Mouse (Mus musculus) kidney, postnatal 4 days (tissue): ENCODE results near the gene Tcf7l2.
A peak's percentile ranks its signal among the peaks of the same experiment; 100 is the strongest.

Source experiments
- DNase-seq, 2 experiments: peaks; one replicate each; pipeline ENCODE4 v3.0.0; 2021; ENCODE audit warnings: mixed read lengths in 2 of 2

Gene Tcf7l2

DNA sequence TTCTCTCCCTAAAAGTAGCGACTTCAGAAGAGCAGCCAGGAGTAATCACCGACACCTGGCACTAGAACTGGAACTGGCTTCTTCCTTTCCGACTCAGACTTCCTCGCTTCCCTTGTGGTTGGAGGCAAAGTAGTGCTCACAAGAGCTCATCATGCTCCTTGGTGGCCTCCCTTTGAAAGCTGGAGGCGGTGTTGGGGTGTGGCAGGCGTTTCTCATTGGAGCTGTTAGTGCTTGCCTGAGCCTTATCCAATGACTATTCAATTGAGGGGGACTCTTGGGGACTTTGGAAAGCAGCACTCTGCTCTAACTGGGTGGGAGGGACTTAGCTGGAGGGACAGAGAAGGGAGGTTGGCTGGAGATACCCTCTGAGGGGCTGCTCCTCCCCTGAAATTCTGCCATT, 9.1 kb upstream of the Tcf7l2 start:
- no peak for DNase-seq

DNA sequence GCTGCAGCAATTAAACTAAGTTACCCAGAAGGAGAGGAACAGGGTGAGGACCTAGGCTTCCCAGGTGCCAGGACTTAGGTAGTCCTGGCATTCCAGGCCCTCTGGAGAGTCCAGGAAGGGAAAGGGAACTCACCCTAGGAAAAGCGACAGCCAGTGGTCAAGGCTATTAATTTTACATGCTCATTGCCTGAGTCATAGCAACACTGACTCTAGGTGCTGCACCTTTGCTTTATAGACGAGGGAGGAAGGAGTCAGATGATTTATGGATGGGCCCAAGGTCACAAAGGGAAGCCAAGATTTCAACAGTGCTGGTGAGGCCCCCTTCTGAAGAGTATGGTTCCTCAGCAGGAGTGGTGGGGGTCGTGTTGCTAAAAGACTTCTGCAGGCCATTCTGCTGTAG, 8.6 kb upstream of the Tcf7l2 start:
- DNase-seq: no peak

DNA sequence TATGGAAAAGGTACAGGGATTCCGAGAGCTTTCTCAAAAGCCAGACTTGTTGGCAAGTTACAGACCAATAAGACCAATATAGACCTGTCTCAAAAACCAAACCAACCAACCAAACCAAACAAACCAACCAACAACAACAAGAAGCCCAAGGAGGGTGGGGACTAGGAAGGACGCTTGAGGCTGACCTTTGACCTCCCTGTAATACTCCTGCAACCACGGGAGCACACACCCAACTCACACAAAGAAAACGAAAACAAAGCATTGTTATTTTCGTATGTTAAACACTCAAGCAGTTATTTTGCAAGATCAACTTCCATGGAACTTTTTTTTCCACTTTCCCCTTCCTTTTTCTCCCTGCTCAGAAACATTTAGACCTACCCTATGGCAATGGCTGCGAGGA, 5.6 kb upstream of the Tcf7l2 start:
- DNase-seq: no peak

- DNase-seq: no peak
Observed at GRCm38 (mm10) chr19:55739713-55740112, 1.9 kb upstream of the Tcf7l2 start.

DNA sequence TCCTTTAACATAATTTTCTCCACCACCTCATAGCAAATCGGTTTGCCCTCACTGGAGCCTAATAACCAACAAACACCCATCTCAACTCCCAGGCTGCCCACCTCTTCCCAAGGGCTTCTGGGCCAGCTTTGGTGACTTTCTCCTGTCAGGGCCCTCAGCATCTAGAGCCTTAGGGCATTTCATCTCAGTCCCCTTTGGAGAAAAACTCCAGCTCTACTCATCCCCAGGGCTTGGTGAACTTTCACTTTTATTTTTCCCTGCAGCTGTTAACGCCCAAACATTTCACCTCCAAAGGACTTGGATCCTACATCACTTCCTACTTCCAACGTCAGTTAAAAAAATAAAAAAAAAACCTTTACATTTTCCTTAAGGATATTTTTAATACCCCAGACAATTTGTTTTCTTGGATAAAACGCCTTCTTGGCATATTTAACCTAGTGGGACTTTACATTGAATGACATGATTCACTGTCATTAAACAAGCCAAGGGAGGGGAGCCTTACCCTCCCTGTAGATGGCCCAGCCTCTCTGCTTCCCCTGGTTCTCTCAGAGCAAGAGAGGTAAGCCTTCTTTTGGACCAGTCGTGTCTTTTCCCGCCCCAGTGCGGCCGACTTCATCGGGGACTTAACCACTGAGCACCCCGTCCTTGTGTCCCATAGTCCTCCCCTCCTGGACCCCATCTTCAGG, 724 bp upstream of the Tcf7l2 start:
- no peak for DNase-seq

GRCm38 (mm10) chr19:55742386-55743000, 873 bp downstream of the Tcf7l2 start:
- DNase-seq: peak; percentile 68 to 78

- DNase-seq: peak; percentile 73 to 83
Observed at GRCm38 (mm10) chr19:55743001-55743556, 1.5 kb downstream of the Tcf7l2 start.

DNA sequence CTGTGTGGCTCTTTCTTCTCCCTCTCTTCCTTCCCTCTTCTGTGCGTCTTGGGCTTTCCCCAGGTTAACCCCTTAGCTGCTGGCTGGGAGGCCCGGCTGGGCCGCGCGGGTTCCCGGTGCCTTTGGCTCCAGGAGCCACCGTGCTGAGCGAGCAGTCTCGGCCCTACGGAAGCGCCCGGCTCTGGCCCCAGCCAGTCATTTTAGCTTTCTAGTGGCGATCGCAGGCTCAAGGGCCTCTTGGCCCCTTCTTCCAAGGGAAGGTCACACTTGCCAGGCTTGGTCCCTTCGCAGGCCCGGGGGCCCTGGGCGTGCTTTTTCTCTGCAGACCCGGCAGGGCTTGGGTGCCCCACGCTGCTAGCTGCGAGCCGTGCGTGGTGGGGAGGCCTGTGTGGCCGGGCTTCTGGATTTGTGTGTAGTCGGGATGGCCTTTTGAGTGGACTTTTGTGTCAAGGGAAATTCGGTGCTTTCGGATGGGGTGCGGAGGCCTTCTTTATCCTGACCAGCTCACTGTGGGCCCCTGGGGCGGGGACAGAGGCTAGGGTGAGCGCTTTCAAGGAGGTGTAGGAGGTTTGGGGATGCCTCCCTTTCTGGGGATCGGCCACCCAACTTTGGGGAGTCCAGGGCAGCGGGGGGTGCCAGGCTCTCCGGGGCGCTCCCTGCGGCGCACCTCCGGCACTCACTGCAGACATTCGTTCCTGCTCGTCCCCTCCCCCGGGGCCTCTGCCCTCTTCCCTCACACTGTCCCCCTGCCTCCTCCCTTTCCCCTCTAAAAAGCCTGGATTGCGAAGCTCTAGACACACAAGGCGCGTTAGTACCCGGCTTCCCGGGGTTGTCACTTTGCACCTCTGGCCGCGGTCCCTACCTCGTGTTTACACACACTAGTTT, 2.2 kb downstream of the Tcf7l2 start:
- peak; percentile 82 to 89 for DNase-seq

DNA sequence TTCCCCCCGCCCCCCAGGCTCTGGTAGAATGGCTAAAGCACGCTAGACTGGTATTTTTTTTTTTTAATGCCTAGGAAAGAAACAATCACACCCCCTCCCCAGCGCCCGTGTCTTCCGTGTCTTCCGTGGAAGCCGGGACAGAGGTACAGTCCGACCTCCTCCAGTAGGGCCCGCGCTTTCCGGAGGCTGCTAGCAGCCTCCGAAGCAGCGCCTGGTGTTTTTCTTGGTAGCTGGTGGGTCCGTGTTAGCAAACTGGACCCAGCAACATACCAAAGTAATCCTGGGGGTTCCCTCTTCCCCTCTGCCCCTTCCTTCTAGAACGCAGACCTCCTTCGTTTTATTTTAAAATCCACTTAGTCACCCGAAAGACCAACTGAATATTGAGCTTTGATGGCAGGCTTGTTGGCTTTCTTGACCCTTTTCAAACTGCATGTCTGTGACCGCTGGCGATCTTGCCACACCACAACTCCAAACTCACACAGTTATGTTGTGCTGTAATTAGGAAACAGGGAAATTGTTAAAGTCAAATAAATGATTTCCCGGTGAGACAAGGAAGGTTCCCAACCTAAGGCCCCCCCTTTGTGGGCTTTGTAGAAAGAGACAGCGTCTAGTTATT, 3.1 kb downstream of the Tcf7l2 start:
- peak; percentile 45 to 62 for DNase-seq

DNA sequence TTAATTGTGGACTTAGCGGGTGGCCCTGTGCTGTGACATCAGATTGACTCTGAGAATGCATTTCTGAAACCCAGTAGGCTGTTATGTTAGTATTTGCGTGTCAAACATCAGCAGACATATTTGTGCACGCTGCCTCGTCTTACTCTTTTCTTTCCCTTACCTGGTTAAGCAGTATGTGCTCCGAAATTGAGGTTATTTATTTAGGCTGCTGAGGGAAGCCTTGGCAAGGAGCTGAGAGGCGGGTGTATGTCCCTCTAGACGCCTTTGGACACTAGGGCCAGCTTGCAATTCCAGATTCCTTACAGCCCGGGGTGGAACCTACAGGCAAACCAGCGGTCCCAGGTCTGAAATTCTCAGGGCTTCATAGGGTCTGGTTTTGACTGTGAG, 3.6 kb downstream of the Tcf7l2 start:
- no peak for DNase-seq

DNA sequence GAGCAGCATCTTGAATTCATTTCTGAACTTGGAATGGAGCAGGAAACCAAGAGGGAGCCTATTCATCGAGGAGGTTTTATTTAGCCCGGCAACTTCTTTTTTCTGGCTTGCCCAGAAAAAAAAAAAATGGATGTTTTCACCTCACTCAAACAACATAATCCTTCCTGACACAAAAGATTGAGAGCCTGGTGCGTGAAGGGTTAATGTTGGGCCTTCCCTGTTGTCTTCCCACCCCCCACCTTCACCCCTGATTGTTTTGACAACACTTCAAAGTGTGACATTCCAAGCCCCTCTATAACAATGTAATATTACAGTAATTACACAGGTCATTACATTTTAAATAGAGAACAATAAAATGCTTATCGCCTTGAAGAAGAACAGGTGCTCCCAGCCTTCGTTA, 4.6 kb downstream of the Tcf7l2 start:
- DNase-seq: no peak

DNA sequence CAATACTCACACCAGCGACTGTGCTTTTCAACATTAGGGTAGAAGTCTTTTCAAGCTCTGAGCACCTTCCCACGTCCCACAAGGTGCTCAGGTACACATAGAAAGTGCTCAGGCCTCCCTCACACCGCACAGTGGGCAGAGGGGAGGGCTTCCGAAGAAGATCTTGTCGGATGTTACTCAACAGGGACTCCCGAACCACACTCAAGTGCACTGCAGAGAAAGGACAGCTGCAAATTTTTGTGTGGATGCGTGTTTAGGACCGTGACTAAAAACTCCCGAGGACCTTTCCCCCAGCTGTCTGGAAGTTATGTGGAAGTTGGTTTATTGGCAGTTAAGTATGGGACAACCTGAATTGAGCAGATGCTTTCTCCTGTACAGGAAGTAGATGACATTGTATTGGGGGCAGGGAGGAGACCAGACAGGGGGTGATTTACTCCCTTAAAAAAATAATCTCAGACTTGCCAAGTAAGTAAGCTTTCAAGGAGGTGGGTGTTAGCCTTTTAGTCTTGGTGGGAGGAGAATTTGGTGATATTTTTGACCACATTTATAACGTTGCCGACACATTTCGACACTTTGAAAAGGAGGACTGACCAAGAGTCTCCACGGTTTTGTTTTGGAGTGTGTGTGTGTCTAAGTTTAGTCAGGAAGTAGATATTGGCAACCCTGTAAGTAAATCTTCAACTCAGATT, 5.8 kb downstream of the Tcf7l2 start:
- no peak for DNase-seq

DNA sequence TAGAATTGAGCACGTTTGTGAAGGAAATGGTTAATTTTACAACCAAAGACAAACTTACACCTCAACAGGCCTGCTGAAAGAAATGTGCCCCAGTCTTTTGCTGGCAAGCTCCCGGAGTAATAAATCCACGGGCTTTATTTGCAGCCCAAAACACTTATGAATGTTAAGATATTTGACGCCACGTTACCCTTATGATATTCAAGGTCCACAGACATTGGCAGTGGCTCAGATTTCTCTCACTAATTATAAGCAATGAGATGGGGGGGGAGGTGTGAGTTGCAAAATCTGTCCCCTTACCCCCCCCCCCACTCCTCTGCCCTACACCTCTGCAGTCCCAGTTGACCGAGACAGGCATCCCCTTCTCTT, 6.3 kb downstream of the Tcf7l2 start:
- no peak for DNase-seq

- no peak for DNase-seq
Observed at GRCm38 (mm10) chr19:55748801-55749200, 7.2 kb downstream of the Tcf7l2 start.

- DNase-seq: no peak
Observed at GRCm38 (mm10) chr19:55749532-55749931, 7.9 kb downstream of the Tcf7l2 start.

DNA sequence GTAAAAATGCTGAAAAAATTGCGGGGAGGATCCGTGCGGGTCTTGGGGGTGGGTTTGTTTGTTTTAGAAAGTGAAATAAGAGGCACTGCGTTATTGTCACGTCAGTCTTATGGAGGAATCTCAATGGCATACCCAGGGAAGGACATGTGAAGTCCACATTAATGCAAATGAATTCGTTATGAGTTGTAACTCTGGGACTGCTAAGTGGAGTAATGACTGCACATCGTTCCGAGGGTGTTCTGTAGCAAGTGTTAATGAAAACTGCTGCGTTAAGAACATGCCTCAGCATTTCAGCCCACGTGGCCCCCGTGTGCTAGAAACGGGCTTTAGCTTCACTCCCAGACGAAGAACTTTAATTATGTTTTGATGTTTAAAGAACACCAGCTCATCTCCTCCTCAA, 8.4 kb downstream of the Tcf7l2 start:
- no peak for DNase-seq

DNA sequence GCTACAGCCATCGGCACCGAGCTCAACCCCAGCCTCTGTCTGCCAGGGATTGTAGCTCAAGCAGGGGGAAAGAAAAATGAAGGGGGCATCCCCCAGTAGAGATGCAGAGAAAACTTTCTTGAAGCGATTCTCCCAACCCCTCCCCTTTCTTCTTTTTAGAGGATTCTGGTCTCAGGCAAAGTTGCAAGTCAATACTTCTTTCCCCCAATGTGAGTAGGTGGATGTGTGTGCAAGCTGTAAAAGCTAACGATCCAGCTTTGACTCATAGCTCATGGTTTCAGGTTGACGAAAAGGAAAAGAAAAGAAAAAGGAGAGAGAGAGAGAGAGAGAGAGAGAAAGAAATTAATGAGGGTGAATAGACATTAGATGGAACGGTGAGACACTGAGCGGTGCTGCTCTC, 8.8 kb downstream of the Tcf7l2 start:
- DNase-seq: no peak

DNA sequence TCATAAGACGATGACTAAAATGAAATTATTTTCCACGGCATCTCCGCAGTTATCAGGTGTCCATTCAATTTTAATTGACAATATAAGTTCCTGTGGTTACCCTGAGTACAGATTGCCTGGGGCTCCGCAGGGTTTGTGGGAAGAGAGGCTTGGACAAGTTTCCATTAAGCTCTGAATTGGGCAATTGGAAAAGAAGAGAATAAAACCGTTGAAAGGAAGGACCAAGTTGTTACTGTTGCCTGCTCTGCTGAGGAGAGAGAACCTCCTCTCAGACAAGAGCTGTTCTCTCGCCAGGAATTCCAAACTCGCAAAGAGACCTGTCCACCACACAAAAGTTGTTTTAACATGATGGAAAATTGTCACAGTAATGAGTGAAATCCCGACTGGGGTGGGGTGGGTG, 11.2 kb downstream of the Tcf7l2 start:
- no peak for DNase-seq

DNA sequence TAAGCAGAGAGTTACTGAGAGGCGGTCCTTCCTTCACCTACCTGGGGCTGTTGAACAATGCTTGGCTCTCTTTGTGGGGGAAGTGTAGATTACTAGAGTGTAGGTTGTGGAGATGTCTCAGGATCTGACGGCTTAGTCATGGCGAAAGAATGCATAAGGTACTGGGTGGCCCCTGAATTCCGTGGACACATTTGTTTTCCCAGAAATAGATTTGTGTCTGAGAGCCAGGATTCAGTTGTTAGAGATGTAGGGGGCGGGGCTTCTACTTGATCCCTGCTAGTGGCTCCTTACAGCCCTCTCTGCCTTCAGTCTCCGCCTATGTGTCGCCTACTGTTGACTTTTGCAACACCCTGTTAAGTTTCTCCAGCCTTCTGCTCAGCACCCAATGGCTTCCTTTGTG, 12.7 kb downstream of the Tcf7l2 start:
- peak; percentile 40 to 52 for DNase-seq

DNA sequence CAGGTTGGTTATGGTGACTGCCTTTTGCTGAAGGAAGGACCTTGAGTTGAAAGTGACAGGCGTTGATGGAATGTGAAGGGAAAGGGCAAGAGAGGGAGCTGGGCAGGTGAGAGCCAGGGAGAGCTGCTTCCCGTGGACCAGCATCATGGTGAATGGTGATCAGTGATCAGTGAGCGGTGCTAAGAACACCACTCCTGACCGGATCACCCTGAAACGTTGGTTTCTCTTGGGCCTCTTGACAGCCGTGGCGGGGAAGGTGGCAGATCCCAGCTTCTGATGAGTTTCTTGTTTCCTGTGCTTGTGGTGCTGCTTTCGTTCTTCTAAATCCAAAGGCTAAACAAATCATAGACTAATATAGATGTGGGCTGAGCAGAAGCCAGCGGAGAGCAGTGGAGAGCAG, 13.8 kb downstream of the Tcf7l2 start:
- DNase-seq: no peak

GRCm38 (mm10) chr19:55756707-55757106, 15.1 kb downstream of the Tcf7l2 start:
- DNase-seq: peak in 1 of 2 experiments; percentile 40

DNA sequence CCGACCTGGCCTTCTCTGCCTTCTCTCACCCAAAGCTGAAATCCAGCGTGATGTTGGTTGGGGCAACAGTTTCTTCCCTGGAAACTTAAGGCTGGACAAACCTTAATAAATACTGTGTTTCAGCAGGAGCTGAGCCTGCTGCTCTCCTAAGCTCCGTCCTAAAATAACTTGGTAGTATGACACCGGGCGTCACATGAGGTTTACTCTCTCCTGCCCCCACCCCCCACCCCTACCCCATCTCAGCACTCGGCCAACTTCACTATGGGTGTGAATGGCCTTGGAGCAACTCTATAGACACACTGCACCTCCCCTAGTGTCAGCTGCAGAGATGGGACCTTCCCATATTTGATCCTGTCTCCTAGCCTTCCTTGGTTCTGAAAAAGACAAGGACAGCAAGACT, 15.8 kb downstream of the Tcf7l2 start:
- no peak for DNase-seq

DNA sequence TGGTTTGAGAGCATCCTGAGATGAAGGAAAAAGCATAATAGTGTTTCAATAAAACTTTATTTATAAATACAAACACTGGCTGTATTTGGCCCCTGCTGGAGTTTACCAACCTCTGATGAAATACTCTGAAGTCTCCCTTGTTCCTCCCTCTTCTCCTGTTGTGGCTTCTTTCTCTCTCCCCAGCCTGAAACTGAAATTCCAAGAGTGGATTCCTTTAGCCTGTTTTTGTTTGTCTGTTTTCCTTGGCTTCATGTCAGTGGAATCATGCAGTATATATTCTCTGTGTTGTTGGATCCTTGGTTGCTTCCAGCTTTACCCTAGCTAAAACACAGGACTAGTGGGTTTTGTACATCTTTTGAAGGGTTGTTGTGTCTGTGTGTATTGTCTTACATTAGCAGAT, 16.5 kb downstream of the Tcf7l2 start:
- DNase-seq: no peak
